Mouse (Mus musculus) left cerebral cortex, postnatal 25 days (tissue): ENCODE data around the gene Papss1. TPM values are rescaled to one million over a fixed set of nuclear protein-coding genes. Genes with fewer than 3 reads are reported as not detected.

Experiments
- DNase-seq, 2 experiments: peaks; one replicate each; pipeline ENCODE4 v3.0.0; 2022; ENCODE audit warnings: low spot score in 2 of 2, mixed read lengths in 1 of 2
- intact Hi-C: fragments of 180-260 bp; cut with DNase I; formaldehyde crosslinking; loops from one replicate; pipeline ENCODE4 v1.15.1; 2025
- total RNA-seq, 2 experiments: library from RNA; stranded (reverse); gene quantifications; 2 replicates each; pipeline ENCODE4 v1.2.3; 2021

Papss1 gene
- total RNA-seq, 2 experiments from 2014 or later, result 65.9 to 67.7 TPM

GRCm38 (mm10) chr3:131627476-131627875, 62.9 kb downstream of the Papss1 start:
- intact Hi-C loops, result no loop called here
- DNase-seq, result no peak

- intact Hi-C loops, result no loop called here
- DNase-seq, result no peak
Measured at GRCm38 (mm10) chr3:131628265-131628664, 63.7 kb downstream of the Papss1 start.

- no peak for DNase-seq
- intact Hi-C loops, result no loop called here
Measured at GRCm38 (mm10) chr3:131628931-131629330, 64.4 kb downstream of the Papss1 start.

GRCm38 (mm10) chr3:131630407-131631317, 66.1 kb downstream of the Papss1 start:
- DNase-seq, result no peak
- intact Hi-C loops, result no loop called here

- intact Hi-C loops, result no loop called here
- no peak for DNase-seq
Measured at GRCm38 (mm10) chr3:131631318-131631870, 66.8 kb downstream of the Papss1 start.

GRCm38 (mm10) chr3:131634091-131634490, 69.5 kb downstream of the Papss1 start:
- intact Hi-C loops, result no loop called here
- no peak for DNase-seq

- intact Hi-C loops, result no loop called here
- no peak for DNase-seq
Measured at GRCm38 (mm10) chr3:131636126-131636525, 71.6 kb downstream of the Papss1 start.

GRCm38 (mm10) chr3:131637008-131637407, 72.4 kb downstream of the Papss1 start:
- DNase-seq, result no peak
- intact Hi-C loops, result no loop called here

- no peak for DNase-seq
- intact Hi-C loops, result no loop called here
Measured at GRCm38 (mm10) chr3:131637664-131638063, 73.1 kb downstream of the Papss1 start.

GRCm38 (mm10) chr3:131638216-131638615, 73.6 kb downstream of the Papss1 start:
- intact Hi-C loops, result no loop called here

GRCm38 (mm10) chr3:131642681-131643292, 78.2 kb downstream of the Papss1 start:
- peak; percentile 31 to 57 for DNase-seq
- intact Hi-C loops, result no loop called here

More at GRCm38 (mm10) chr3:131638216-131638615, 73.6 kb downstream of the Papss1 start:
- DNase-seq, result no peak

GRCm38 (mm10) chr3:131645203-131645602, 80.6 kb downstream of the Papss1 start:
- intact Hi-C loops, result no loop called here
- no peak for DNase-seq

- intact Hi-C loops, result no loop called here
Measured at GRCm38 (mm10) chr3:131654366-131654765, 89.8 kb downstream of the Papss1 start.

GRCm38 (mm10) chr3:131656032-131656431, 91.5 kb downstream of the Papss1 start:
- intact Hi-C loops, result no loop called here
- DNase-seq, result no peak

More at GRCm38 (mm10) chr3:131654366-131654765, 89.8 kb downstream of the Papss1 start:
- DNase-seq, result no peak

- no peak for DNase-seq
- intact Hi-C loops, result no loop called here
Measured at GRCm38 (mm10) chr3:131660126-131660525, 95.6 kb downstream of the Papss1 start.

GRCm38 (mm10) chr3:131660629-131661028, 96.1 kb downstream of the Papss1 start:
- intact Hi-C loops, result no loop called here
- DNase-seq, result no peak

- intact Hi-C loops, result no loop called here
- no peak for DNase-seq
Measured at GRCm38 (mm10) chr3:131662589-131663148, 98.1 kb downstream of the Papss1 start.

- intact Hi-C loops, result no loop called here
- no peak for DNase-seq
Measured at GRCm38 (mm10) chr3:131669910-131670309, 105.3 kb downstream of the Papss1 start.

GRCm38 (mm10) chr3:131686106-131686505, 121.5 kb downstream of the Papss1 start:
- DNase-seq, result peak; percentile 68 to 95
- intact Hi-C loops, result no loop called here

GRCm38 (mm10) chr3:131689949-131690348, 125.4 kb downstream of the Papss1 start:
- intact Hi-C loops, result no loop called here
- no peak for DNase-seq
